Mouse (Mus musculus) activated CD4-positive, CD25-positive, alpha-beta regulatory T cell, adult 4 months (primary cell): Measurements from ENCODE around the gene Ly6g6c. TPM values are rescaled to one million over a fixed set of nuclear protein-coding genes. Genes with fewer than 3 reads are reported as not detected.

ENCODE experiments used
- polyA plus RNA-seq, 2 experiments: library from polyadenylated mRNA; unstranded; fragments of 100-300 nt; shearing (Covaris generic); gene quantifications; one replicate each; pipeline ENCODE4 v1.2.1; 2017

The Ly6g6c gene
- polyA plus RNA-seq, 2 experiments from 2014 or later: not detected

Other genes starting within 250 kb of the Ly6g6c start
- gene Stk19, start 228.4 kb upstream of the Ly6g6c start, polyA plus RNA-seq: 10 to 100 TPM; 37.3 to 51.6 TPM
- 10 to 100 TPM; 19.8 to 28.0 TPM for gene Dxo, start 228.4 kb upstream of the Ly6g6c start, polyA plus RNA-seq
- 10 to 100 TPM; 26.0 to 38.5 TPM for gene Skiv2l, start 215.2 kb upstream of the Ly6g6c start, polyA plus RNA-seq
- 10 to 100 TPM; 45.4 to 53.4 TPM for gene Nelfe, start 215.0 kb upstream of the Ly6g6c start, polyA plus RNA-seq
- gene Cfb, start 202.9 kb upstream of the Ly6g6c start, polyA plus RNA-seq: under 1 TPM; 0.79 to 0.83 TPM
- gene Zbtb12, start 185.9 kb upstream of the Ly6g6c start, polyA plus RNA-seq: not detected
- gene Gm20547, start 183.3 kb upstream of the Ly6g6c start, polyA plus RNA-seq: not detected
- under 1 TPM in 1 of 2 experiments, not detected in 1; 0.73 TPM for gene C2, start 167.1 kb upstream of the Ly6g6c start, polyA plus RNA-seq
- 10 to 100 TPM; 32.8 to 37.0 TPM for gene Ehmt2, start 166.9 kb upstream of the Ly6g6c start, polyA plus RNA-seq
- not detected for gene Slc44a4, start 150.9 kb upstream of the Ly6g6c start, polyA plus RNA-seq
- gene Neu1, start 134.1 kb upstream of the Ly6g6c start, polyA plus RNA-seq: 10 to 100 TPM; 18.6 to 19.9 TPM
- gene Hspa1b, start 106.2 kb upstream of the Ly6g6c start, polyA plus RNA-seq: 1 to 10 TPM in 1 of 2 experiments, not detected in 1; 7.0 TPM
- not detected for gene Gm20481, start 95.5 kb upstream of the Ly6g6c start, polyA plus RNA-seq
- gene Hspa1a, start 93.2 kb upstream of the Ly6g6c start, polyA plus RNA-seq: 1 to 10 TPM in 1 of 2 experiments, under 1 TPM in 1; 0.17 to 5.1 TPM
- under 1 TPM in 1 of 2 experiments, not detected in 1; 0.46 TPM for gene Hspa1l, start 92.7 kb upstream of the Ly6g6c start, polyA plus RNA-seq
- 10 to 100 TPM; 45.5 to 61.3 TPM for gene Lsm2, start 83.5 kb upstream of the Ly6g6c start, polyA plus RNA-seq
- gene Vars, start 64.4 kb upstream of the Ly6g6c start, polyA plus RNA-seq: 10 to 100 TPM; 28.5 to 29.1 TPM
- under 1 TPM; 0.11 to 0.12 TPM for gene Vwa7, start 48.8 kb upstream of the Ly6g6c start, polyA plus RNA-seq
- gene Sapcd1, start 37.4 kb upstream of the Ly6g6c start, polyA plus RNA-seq: 1 to 10 TPM; 1.8 to 2.1 TPM
- gene Msh5, start 18.6 kb upstream of the Ly6g6c start, polyA plus RNA-seq: 1 to 10 TPM; 1.3 to 1.6 TPM
- 100 to 1,000 TPM; 464 to 670 TPM for gene Clic1, start 15.4 kb upstream of the Ly6g6c start, polyA plus RNA-seq
- 1 to 10 TPM in 1 of 2 experiments, under 1 TPM in 1; 0.36 to 1.8 TPM for gene Ddah2, start 6.4 kb upstream of the Ly6g6c start, polyA plus RNA-seq
- not detected for gene Mpig6b, start 796 bp downstream of the Ly6g6c start, polyA plus RNA-seq
- gene Ly6g6e, start 11.5 kb downstream of the Ly6g6c start, polyA plus RNA-seq: not detected
- gene Ly6g6d, start 12.7 kb downstream of the Ly6g6c start, polyA plus RNA-seq: not detected
- gene Ly6g6f, start 20.2 kb downstream of the Ly6g6c start, polyA plus RNA-seq: under 1 TPM in 1 of 2 experiments, not detected in 1; 0.29 TPM
- 10 to 100 TPM; 18.7 to 20.6 TPM for gene Abhd16a, start 23.9 kb downstream of the Ly6g6c start, polyA plus RNA-seq
- gene Ly6g5c, start 42.9 kb downstream of the Ly6g6c start, polyA plus RNA-seq: not detected
- 1 to 10 TPM; 1.9 to 2.4 TPM for gene Ly6g5b, start 50.0 kb downstream of the Ly6g6c start, polyA plus RNA-seq
- 10 to 100 TPM; 60.4 to 70.2 TPM for gene Gpank1, start 56.1 kb downstream of the Ly6g6c start, polyA plus RNA-seq
- gene Csnk2b, start 56.7 kb downstream of the Ly6g6c start, polyA plus RNA-seq: 100 to 1,000 TPM; 274 to 355 TPM
- 10 to 100 TPM; 22.6 to 26.3 TPM for gene D17H6S53E, start 61.0 kb downstream of the Ly6g6c start, polyA plus RNA-seq
- not detected for gene Apom, start 66.7 kb downstream of the Ly6g6c start, polyA plus RNA-seq
- gene Bag6, start 69.8 kb downstream of the Ly6g6c start, polyA plus RNA-seq: 10 to 100 TPM; 26.2 to 34.1 TPM
- gene Prrc2a, start 99.5 kb downstream of the Ly6g6c start, polyA plus RNA-seq: 10 to 100 TPM; 38.8 to 78.9 TPM
- 1 to 10 TPM in 1 of 2 experiments, under 1 TPM in 1; 0.91 to 1.9 TPM for gene Aif1, start 110.7 kb downstream of the Ly6g6c start, polyA plus RNA-seq
- gene Lst1, start 123.1 kb downstream of the Ly6g6c start, polyA plus RNA-seq: 10 to 100 TPM in 1 of 2 experiments, 1 to 10 TPM in 1; 5.4 to 13.4 TPM
- 100 to 1,000 TPM; 134 to 383 TPM for gene Ltb, start 129.1 kb downstream of the Ly6g6c start, polyA plus RNA-seq
- 10 to 100 TPM; 21.5 to 21.6 TPM for gene Tnf, start 136.6 kb downstream of the Ly6g6c start, polyA plus RNA-seq
- 10 to 100 TPM; 70.5 to 90.5 TPM for gene Lta, start 140.0 kb downstream of the Ly6g6c start, polyA plus RNA-seq
- 1 to 10 TPM in 1 of 2 experiments, not detected in 1; 1.8 TPM for gene Gm16181, start 155.4 kb downstream of the Ly6g6c start, polyA plus RNA-seq
- gene Atp6v1g2, start 168.3 kb downstream of the Ly6g6c start, polyA plus RNA-seq: 1 to 10 TPM; 2.3 to 4.0 TPM
- 1 to 10 TPM; 3.4 to 4.4 TPM for gene Nfkbil1, start 170.4 kb downstream of the Ly6g6c start, polyA plus RNA-seq
- 100 to 1,000 TPM; 200 to 247 TPM for gene Ddx39b, start 176.4 kb downstream of the Ly6g6c start, polyA plus RNA-seq
- gene H2-D1, start 197.3 kb downstream of the Ly6g6c start, polyA plus RNA-seq: 1,000 to 10,000 TPM; 3,460 to 4,099 TPM